Mouse (Mus musculus) midbrain, postnatal 0 days (tissue): Measurements from ENCODE around the gene Hist2h2aa1. TPM values are rescaled to one million over a fixed set of nuclear protein-coding genes. Genes with fewer than 3 reads are reported as not detected.
"Not testable (repeated sequence)": the region's sequence is repeated elsewhere in the genome, so short reads cannot be mapped to it uniquely, and the experiment has no call there.

Source experiments
- ATAC-seq: fragments of 200-750 bp; cut with Nextera tagmentation; 2 replicates; pipeline ENCODE4 v1.8.0; 2017; ENCODE audit warnings: moderate number of reproducible peaks, mild to moderate bottlenecking, moderate TSS enrichment, moderate library complexity; ENCODE audit not compliant: low FRiP score
- DNase-seq: peaks from one replicate; pipeline ENCODE4 v3.0.0-alpha.2; 2015; ENCODE audit warnings: low spot score
- H3K27ac ChIP-seq: fragments of 300-500 bp; sonication (generic); 2 replicates; pipeline ENCODE4 v1.5.1; 2014; ENCODE audit warnings: low read depth, mild to moderate bottlenecking, low read length, mixed read lengths
- H3K27me3 ChIP-seq: fragments of 300-500 bp; sonication (generic); 2 replicates; pipeline ENCODE4 v1.6.1; 2014; ENCODE audit warnings: low read length, control low read depth, mixed read lengths; ENCODE audit not compliant: insufficient read depth
- H3K36me3 ChIP-seq: fragments of 300-500 bp; sonication (generic); 2 replicates; pipeline ENCODE4 v1.6.1; 2014; ENCODE audit warnings: low read length, control low read depth, mixed read lengths; ENCODE audit not compliant: insufficient read depth
- H3K4me1 ChIP-seq: fragments of 300-500 bp; sonication (generic); 2 replicates; pipeline ENCODE4 v1.6.1; 2014; ENCODE audit warnings: mild to moderate bottlenecking, control low read depth, antibody characterized with exemption, low read length, mixed read lengths; ENCODE audit not compliant: insufficient read depth
- H3K4me2 ChIP-seq: fragments of 300-500 bp; sonication (generic); 2 replicates; pipeline ENCODE4 v1.6.1; 2014; ENCODE audit warnings: low read depth, mild to moderate bottlenecking, low read length, mixed read lengths; ENCODE audit not compliant: poor library complexity, severe bottlenecking
- H3K4me3 ChIP-seq: fragments of 300-500 bp; sonication (generic); 2 replicates; pipeline ENCODE4 v1.5.1; 2014; ENCODE audit warnings: low read depth, mild to moderate bottlenecking, low read length, moderate library complexity
- H3K9ac ChIP-seq: fragments of 300-500 bp; sonication (generic); replicated peaks from 2 replicates; pipeline ENCODE4 v1.6.1; 2014; ENCODE audit warnings: mild to moderate bottlenecking, low read length, moderate library complexity, mixed read lengths; ENCODE audit not compliant: poor library complexity, severe bottlenecking
- H3K9me3 ChIP-seq: fragments of 300-500 bp; sonication (generic); 2 replicates; pipeline ENCODE4 v1.6.1; 2016; ENCODE audit warnings: low read length, control low read depth
- CTCF ChIP-seq: IDR thresholded peaks from 2 replicates; pipeline ENCODE4 v1.5.1; 2016; ENCODE audit warnings: antibody characterized with exemption, mild to moderate bottlenecking
- WGBS: fragments of 180-500 bp; shearing (Covaris S2); extraction: QIAGEN DNeasy Blood & Tissue Kit; methylation state at CpG from one replicate; pipeline ENCODE4 v1.1.7; 2014; 5-methylcytosine and 5-hydroxymethylcytosine counted together
- polyA plus RNA-seq: library from polyadenylated mRNA; unstranded; fragments of >200 nt; fragmentation: Nextera tagmentation; extraction: Ambion mirVana; gene quantifications from 2 replicates; pipeline ENCODE4 v1.2.1, GENCODE M21; 2015
- total RNA-seq: library from RNA; depleted of rRNA; stranded (reverse); fragments of >200 nt; gene quantifications from 2 replicates; pipeline ENCODE4 v1.2.3, GENCODE M21; 2014

The Hist2h2aa1 gene
- total and polyA plus RNA-seq, 2 experiments from 2014 or later, result 18.8 to 1,113 TPM

GRCm38 (mm10) chr3:96236834-96237334 is 8.4 kb upstream of the Hist2h2aa1 start:
- Histone ChIP-seq H3K27me3 (no peaks in the 10 kb centered on the region), H3K4me1 (no peaks in the 10 kb centered on the region), H3K27ac (no peak overlapping the region), H3K9ac (no peak overlapping the region), H3K36me3 (no peaks in the 10 kb centered on the region), H3K4me2 (no peak overlapping the region), H3K9me3 (no peaks in the 10 kb centered on the region), H3K4me3 (no peak overlapping the region)
- WGBS, result 88% methylated on average over 4 of the region's 4 CpGs
- no peak for ATAC-seq
- TF ChIP-seq CTCF, result no peak
- DNase-seq, result no peak

GRCm38 (mm10) chr3:96237335-96237903 is 7.9 kb upstream of the Hist2h2aa1 start:
- no peaks in the 10 kb centered on the region for H3K27me3 ChIP-seq
- H3K9me3 ChIP-seq, result no peaks in the 10 kb centered on the region
- H3K36me3 ChIP-seq, result no peaks in the 10 kb centered on the region
- no peak for TF ChIP-seq CTCF
- H3K4me1 ChIP-seq, result no peaks in the 10 kb centered on the region
- H3K4me2 ChIP-seq, result peak overlapping the region; percentile 42; the same call in 1 of the 2 replicates
- H3K4me3 ChIP-seq, result peak overlapping the region; percentile 23; the same call in 1 of the 2 replicates
- no peak for ATAC-seq
- no peak overlapping the region for H3K9ac ChIP-seq
- no peak for DNase-seq
- no peak overlapping the region for H3K27ac ChIP-seq
- WGBS, result 25% methylated on average over 7 of the region's 7 CpGs

- no peak overlapping the region for H3K27ac ChIP-seq
- H3K9ac ChIP-seq, result no peak overlapping the region
- TF ChIP-seq CTCF, result no peak
- H3K9me3 ChIP-seq, result no peaks in the 10 kb centered on the region
- H3K4me2 ChIP-seq, result peak overlapping the region; percentile 42
- H3K4me3 ChIP-seq, result peak overlapping the region; percentile 23
- no peak for DNase-seq
- no peak for ATAC-seq
- H3K4me1 ChIP-seq, result no peaks in the 10 kb centered on the region
- no peaks in the 10 kb centered on the region for H3K36me3 ChIP-seq
- H3K27me3 ChIP-seq, result no peaks in the 10 kb centered on the region
- 3% methylated on average over 12 of the region's 12 CpGs for WGBS
Observed at GRCm38 (mm10) chr3:96237904-96238511, 7.3 kb upstream of the Hist2h2aa1 start.

- not testable (repeated sequence) for H3K27ac ChIP-seq, DNase-seq
- WGBS, result 0% methylated on average over 10 of the region's 68 CpGs
Observed at GRCm38 (mm10) chr3:96238954-96239793, 6.1 kb upstream of the Hist2h2aa1 start, which contains the start of gene Hist2h3c2. TSS of gene Hist2h3c2 (minus strand) at chr3:96239127.

GRCm38 (mm10) chr3:96239949-96240798 is 5.1 kb upstream of the Hist2h2aa1 start, which contains the start of gene Hist2h2aa2:
TSS of gene Hist2h2aa2 (minus strand) at chr3:96240276.
- Histone ChIP-seq H3K4me2 (peak within 1 kb of the TSS; percentile 42), H3K4me3 (peak within 1 kb of the TSS; percentile 23), H3K27ac (peak within 1 kb of the TSS; percentile 63), H3K9ac (0 out of 2 replicates have a peak within 1 kb of the TSS, but pooled peaks have one; percentile 29)
- H3K4me1 ChIP-seq, H3K9me3 ChIP-seq, H3K36me3 ChIP-seq, H3K27me3 ChIP-seq: not testable (repeated sequence)
- DNase-seq, result peak; percentile 68
- WGBS, result 6% methylated on average over 20 of the region's 85 CpGs
- ATAC-seq, result peak; percentile 92

More at GRCm38 (mm10) chr3:96238954-96239793, 6.1 kb upstream of the Hist2h2aa1 start, which contains the start of gene Hist2h3c2:
- H3K9me3 ChIP-seq, H3K36me3 ChIP-seq, H3K9ac ChIP-seq, H3K4me1 ChIP-seq, H3K27me3 ChIP-seq: not testable (repeated sequence)
- Histone ChIP-seq H3K4me3 (peak within 1 kb of the TSS; percentile 23), H3K4me2 (peak within 1 kb of the TSS; percentile 42)
- peak; percentile 89 for ATAC-seq
